Mouse (Mus musculus): ENCODE data around the gene Pum2.

GRCm38 (mm10) chr12:8684200-8684599 is 10.3 kb downstream of the Pum2 start:
- TF ChIP-seq CTCF (IDR thresholded peaks at IDR 0.05; ENCODE audit: borderline replicate concordance, insufficient read depth, low read length) = no peak
- no peak for TF ChIP-seq POLR2A (IDR thresholded peaks at IDR 0.05; ENCODE audit: low read depth, low read length)

Measured in embryonic fibroblast, embryonic 13.5 days (primary cell).